Mouse (Mus musculus) lung, postnatal 0 days (tissue): Measurements from ENCODE around the gene Tmem209.

Experiments
- CTCF ChIP-seq: IDR thresholded peaks from 2 replicates; pipeline ENCODE4 v1.5.1; 2016; ENCODE audit warnings: antibody characterized with exemption, mild to moderate bottlenecking
- EP300 ChIP-seq: IDR thresholded peaks from 2 replicates; pipeline ENCODE4 v1.6.1; 2016; ENCODE audit warnings: antibody characterized with exemption, mild to moderate bottlenecking, control low read depth

DNA sequence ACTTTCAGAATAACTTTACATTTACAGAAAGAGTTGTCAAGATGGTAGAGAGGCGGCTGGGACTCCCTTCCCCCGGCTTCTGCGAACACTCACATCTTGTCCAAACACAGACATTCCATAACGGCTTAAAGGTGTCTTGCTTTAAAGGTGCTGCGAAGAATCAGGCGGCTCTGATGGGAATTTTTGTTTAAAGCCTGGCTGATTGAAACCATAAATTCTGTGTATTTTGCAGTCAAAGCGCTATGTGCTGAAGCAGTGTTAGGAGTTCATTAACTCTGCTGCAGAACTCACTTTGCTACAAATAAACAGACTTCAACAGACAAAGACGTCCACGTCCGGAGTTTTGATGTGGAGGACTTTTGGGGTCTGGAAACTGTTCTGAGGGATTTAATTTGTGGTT lies 28.7 kb upstream of the Tmem209 start:
- TF ChIP-seq CTCF: no peak
- TF ChIP-seq EP300: no peak
